Mouse (Mus musculus) heart, adult 18-20 months (tissue): ENCODE measurements at regions not wholly inside any gene's neighbourhood (a gene's known extent, or its start where the extent isn't known, plus 50 kb on each side); places are given as distances from the start of the nearest gene placed in this dataset.

ENCODE experiments used
- DNase-seq, 2 experiments: peaks; one replicate each; pipeline ENCODE4 v3.0.0; 2021 to 2022; ENCODE audit warnings: mixed read lengths in 1 of 2

DNA sequence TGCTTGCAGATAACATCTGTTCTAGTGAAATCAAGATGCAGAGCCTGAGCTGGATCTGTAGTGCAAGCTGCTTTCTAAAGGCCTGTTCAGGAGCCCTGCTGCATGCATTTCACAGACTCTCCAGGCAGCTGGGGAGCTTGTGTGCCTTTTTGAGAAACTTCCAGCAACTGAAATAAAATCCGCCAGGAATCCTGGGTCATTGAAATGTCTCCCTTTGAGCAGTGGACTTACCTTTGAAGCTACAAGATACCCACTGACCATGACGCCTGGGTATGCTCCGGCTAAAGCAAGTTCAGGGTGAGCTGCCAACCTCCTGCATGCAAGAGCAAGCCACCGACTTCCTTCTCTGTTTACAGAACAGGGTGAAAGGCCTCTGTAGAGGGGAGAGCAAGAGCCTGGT, 278.7 kb downstream of the Cenpw start:
- DNase-seq, result no peak

GRCm38 (mm10) chr10:29897780-29898363, 302.5 kb downstream of the Cenpw start:
- no peak for DNase-seq

GRCm38 (mm10) chr10:29864566-29864965, 328.9 kb upstream of the Rspo3 start:
- no peak for DNase-seq

DNA sequence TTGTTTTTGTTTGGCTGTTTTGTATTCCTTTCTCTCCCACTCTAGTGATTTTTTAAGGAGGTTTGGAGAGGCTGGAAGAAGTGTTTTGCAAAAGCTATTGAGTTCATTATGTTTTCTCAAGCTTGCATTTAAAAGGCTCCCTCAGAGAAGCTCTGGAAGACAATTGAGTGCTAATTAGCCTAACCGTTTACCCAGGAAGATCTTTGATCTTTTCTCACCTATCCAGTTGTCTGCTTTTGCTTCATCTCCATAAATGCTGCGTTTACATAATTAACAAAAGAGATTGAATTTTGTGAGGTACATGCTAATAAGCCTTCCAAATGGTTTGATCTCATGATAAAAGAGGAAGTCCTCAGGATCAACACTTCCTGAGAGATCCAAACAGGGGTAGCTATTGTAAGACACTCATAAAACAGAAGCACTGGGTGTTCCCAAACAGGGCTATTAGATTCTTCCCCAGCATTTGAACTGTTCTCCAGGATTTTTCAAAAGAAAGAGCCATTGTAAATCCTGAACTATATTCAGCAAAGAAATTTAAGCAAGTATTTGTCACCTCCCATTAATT, 320.2 kb upstream of the Rspo3 start:
- no peak for DNase-seq

- no peak for DNase-seq
These were observed 316.8 kb upstream of the Rspo3 start for GRCm38 (mm10) chr10:29852516-29852915.

DNA sequence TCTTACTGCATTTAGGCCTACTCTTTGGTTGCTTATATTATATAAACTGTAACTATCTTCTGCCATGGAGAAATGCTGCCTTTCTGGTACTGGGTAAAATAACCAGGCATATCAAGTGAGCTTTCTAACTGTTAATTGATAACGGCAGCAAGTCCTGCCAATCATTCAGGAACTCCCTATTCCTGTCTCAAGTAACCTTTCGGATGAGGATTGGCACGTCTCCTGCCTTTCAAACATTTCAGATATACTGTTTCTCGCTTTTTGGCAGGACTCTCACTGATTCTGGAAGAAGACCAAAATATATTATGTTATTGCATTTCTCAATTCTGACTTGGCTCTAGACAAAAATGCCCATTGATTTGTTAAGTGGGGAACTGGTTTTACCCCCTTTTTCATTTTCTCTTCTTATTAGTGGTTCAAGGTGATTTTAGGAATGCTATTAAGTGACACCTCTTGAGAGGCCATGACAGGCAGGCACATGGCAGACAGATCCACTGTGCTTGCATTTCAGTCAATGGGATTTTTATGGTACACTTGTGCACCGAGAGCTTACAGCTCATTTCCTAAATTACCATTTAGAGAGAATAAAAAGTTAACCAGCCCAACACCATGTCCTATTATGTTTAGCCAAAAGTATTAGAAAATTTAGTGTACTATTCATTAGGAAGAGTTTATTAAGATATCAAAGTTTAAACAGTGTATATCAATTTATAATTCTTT, 289.4 kb upstream of the Rspo3 start:
- DNase-seq, result no peak

DNA sequence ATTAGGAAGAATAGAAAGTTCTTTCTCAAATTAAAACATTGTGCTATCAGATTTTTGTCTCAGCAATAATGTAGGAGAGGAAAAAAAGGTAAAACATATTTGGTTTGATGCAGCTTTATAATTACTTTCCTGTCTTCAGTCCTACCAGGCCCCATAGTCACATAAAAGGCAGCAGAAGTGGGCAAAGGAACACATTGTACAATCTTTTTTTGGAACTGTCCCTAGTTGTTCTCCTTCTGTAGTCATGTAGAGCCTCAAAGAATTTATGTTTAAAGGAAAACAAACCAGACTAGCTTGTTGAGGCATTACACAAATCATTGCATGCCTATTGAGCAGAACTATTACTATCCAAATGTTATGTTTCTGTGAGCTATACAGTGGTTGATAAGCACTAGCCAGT, 288.7 kb upstream of the Rspo3 start:
- no peak for DNase-seq

- no peak for DNase-seq
These were observed 287.5 kb upstream of the Rspo3 start for GRCm38 (mm10) chr10:29823177-29823576.

- DNase-seq, result peak; percentile 7 to 23
These were observed 268.4 kb upstream of the Rspo3 start for GRCm38 (mm10) chr10:29803915-29804545.

DNA sequence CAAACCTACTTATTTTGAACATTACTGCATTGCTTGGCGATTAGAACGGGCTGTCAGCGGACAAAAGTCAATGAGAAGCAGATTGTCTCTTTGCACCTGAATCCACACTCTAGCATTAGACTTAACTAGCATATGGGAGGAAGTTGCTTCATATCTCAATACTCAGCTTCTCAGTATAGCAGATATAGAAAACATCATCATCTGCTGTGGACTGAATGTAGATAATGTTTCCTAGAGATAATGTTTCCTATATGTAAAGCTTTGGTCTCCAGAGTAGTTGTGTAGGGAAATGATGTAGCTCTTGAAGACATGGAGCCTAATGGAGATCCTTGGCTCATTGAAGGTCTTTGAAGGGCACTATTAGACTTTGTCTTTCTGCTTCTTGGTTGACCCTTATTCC, 267.0 kb upstream of the Rspo3 start:
- DNase-seq, result no peak

DNA sequence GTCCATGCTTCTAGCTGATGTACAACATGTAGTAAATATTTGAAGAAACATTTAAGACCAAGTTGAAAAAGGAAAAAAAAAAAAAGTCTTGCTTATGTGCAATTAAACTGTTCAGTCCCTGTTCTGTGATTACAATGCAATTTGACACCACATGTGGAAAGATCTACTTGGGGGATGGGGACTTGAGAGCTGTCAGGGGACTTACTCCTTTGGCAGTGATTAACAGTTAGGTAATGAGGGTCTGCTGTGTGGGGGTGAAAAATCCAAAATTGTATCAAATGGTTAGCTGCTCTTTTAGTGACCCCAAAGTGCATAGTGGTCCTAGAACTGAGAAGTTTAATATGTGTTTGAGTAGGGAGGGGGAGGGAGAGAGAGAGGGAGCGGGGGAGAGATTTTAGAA, 259.0 kb upstream of the Rspo3 start:
- DNase-seq, result no peak

DNA sequence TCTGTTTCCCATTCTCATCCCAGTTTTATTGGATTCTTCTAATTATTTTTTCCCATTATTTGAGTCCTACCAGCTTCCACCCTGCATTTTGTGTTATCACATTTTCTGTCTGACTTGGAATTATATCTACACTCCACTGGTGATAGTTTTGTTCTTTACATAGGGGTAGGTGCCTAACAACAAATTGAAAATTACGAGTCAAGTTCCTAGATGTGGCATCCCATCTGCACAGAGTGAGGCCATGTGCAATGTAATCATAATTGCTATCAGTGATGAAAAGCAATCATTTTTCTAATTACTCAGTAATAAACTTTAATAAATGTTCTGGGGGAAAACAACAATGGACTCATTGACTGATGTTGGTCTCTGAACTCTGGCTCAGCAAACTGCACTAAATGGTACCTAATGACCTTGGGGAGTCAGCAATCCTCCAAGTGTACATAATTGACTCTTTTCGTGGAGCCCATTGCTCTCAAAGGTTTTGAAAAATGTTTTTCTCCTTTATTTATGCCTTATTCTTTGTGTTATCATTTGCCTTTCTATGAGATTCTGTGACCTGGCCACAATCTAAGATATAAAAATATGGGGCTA, 250.6 kb upstream of the Rspo3 start:
- no peak for DNase-seq

- no peak for DNase-seq
These were observed 201.0 kb upstream of the Rspo3 start for GRCm38 (mm10) chr10:29736677-29737076.

- DNase-seq, result no peak
These were observed 189.7 kb upstream of the Rspo3 start for GRCm38 (mm10) chr10:29725319-29725718.

DNA sequence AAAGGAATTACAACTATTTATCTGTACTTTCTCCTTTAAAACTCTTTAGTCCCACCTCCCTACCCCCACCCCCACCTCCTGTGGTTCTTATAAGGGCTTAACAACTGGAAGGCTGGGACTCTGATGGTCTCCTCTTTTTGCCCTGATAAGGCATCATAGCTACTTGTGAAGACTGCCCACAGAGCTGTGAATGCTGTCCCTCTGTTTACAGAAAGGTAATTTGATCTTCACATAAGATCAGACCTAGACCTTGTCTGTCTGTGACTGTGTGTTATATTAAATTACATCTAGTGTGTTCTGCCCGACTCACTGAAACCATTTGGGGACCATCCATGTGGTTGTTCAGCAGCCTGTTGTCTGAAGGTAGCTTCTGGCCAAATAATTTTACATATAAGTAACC, 175.3 kb upstream of the Rspo3 start:
- DNase-seq, result no peak

DNA sequence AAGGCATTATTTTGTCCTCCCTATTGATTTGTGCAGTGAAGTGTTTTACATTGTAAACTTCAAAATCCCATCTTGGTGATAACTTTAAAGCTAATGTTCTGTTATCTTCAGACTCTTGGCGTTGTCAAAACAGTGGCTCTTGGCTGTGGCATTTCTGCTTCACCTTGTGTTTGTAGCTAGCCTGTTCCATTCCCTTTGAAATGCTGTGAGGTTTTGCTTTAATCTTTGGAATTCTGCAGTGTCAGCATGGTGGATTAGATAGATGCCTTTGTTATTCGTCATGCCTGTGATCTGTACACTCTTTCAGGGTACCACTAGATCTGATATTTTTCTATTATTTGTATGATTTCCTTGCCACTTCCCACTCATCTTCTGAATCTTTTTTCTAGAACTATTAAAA, 173.0 kb upstream of the Rspo3 start:
- no peak for DNase-seq

GRCm38 (mm10) chr10:29693009-29693935, 157.6 kb upstream of the Rspo3 start:
- DNase-seq, result no peak

DNA sequence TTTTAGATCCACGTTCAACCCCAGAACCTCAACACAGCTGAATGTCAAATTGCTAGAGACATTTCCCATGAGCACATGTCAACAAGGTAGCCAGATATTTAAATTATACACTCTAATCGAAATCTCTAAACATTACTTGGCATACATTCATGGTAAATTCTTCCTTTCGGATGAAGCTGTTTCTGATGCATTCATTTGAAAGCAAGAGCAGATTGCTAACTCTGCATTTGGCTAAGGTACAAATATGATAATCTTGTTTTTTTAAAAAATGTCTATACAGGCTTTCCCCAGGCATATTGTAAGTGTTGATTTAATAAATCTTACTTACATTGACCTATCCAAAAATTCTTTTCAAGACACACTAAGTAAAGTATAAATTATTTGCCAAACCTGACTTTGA, 153.9 kb upstream of the Rspo3 start:
- DNase-seq, result no peak

- no peak for DNase-seq
These were observed 151.3 kb upstream of the Rspo3 start for GRCm38 (mm10) chr10:29686982-29687381.

DNA sequence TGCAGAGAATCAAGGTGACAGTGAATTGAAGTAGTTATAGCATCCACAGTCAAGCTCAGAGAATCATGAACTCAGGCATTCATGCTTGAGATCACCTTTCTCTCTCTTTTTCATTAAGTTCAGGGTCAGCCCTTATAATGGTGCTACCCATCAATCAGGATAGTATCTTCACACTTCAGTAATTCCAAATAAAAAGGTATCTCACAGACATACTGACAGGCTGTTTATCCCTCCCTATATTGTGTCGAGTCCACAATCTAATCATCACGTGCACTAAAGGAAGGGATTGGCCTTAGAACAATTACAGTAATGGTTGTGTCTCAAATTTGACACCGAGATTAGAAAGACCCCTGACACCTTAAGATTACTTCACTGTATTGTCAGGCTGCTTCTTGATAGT, 138.7 kb upstream of the Rspo3 start:
- DNase-seq, result no peak

DNA sequence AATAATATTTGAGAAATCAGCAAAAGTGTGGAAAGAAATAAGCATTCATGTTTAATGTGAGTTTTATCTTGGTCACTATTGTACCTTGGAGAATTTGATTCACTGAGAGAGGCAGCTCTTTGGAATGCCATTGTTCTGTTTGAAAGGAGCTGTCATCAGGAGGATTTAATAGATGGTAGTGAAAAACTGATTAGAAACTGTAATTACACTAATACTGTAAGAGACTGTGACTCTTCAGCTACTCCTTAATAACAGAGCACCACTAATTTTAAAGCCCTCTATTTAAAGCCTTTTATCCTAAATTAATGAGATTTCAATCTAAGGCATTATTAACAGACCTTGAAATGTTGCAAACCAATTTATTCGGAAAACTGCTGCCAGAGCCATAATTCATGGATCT, 126.1 kb upstream of the Rspo3 start:
- DNase-seq, result no peak

- no peak for DNase-seq
These were observed 104.6 kb upstream of the Rspo3 start for GRCm38 (mm10) chr10:29640249-29640648.
